Mouse (Mus musculus) erythroblast, embryonic 14.5 days (primary cell): Measurements from ENCODE around the gene Carmil2. TPM values are rescaled to one million over a fixed set of nuclear protein-coding genes. Genes with fewer than 3 reads are reported as not detected.

ENCODE experiments used
- H3K27me3 ChIP-seq: 2 replicates; pipeline ENCODE4 v1.6.1; 2012; ENCODE audit warnings: inconsistent platforms; ENCODE audit not compliant: control insufficient read depth
- H3K36me3 ChIP-seq: 2 replicates; pipeline ENCODE4 v1.6.1; 2012; ENCODE audit warnings: mild to moderate bottlenecking, inconsistent platforms; ENCODE audit not compliant: control insufficient read depth
- H3K4me1 ChIP-seq: 2 replicates; pipeline ENCODE4 v1.6.1; 2012; ENCODE audit warnings: inconsistent platforms; ENCODE audit not compliant: control insufficient read depth
- H3K4me3 ChIP-seq: replicated peaks from 2 replicates; pipeline ENCODE3; 2012; ENCODE audit warnings: moderate library complexity, mild to moderate bottlenecking, inconsistent platforms
- H3K9me3 ChIP-seq: 2 replicates; pipeline ENCODE4 v1.6.1; 2012; ENCODE audit warnings: low read length, inconsistent platforms, mixed read lengths; ENCODE audit not compliant: control insufficient read depth
- GATA1 ChIP-seq: IDR thresholded peaks from 2 replicates; pipeline ENCODE4 v1.6.1; 2012; ENCODE audit warnings: low read length, inconsistent platforms, mixed read lengths
- TAL1 ChIP-seq: IDR thresholded peaks from 3 replicates; pipeline ENCODE4 v1.6.1; 2012; ENCODE audit warnings: low read length, inconsistent platforms, mixed read lengths
- polyA plus RNA-seq: library from polyadenylated mRNA; stranded (reverse); fragments of >175 nt; gene quantifications from 2 replicates; pipeline ENCODE4 v1.2.3, GENCODE M21; 2012

Carmil2 gene
- polyA plus RNA-seq, 1 experiment: 4.2 TPM

GRCm38 (mm10) chr8:105677891-105678290, 8.2 kb upstream of the Carmil2 start:
- H3K4me1 ChIP-seq: no peaks in the 10 kb centered on the region
- TF ChIP-seq GATA1: no peak
- TF ChIP-seq TAL1: no peak
- H3K4me3 ChIP-seq: no peak overlapping the region
- peaks cover 98% of the 10 kb centered on the region for H3K36me3 ChIP-seq
- H3K27me3 ChIP-seq: no peaks in the 10 kb centered on the region
- no peaks in the 10 kb centered on the region for H3K9me3 ChIP-seq

DNA sequence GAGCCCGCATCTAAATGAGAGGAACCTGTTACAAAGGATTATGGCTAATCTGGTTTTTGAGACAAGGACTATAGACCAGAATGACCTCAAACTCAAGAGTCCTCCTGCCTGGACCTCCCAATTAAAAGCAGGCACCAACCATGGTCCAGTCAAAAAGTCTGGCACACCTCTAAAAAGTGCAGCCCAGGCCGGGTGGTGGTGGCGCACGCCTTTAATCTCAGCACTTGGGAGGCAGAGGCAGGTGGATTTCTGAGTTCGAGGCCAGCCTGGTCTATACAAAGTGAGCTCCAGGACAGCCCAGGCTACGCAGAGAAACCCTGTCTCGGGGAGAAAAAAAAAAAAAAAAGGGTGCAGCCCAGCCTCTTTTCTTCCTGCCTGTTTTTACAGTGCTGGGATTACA, 749 bp upstream of the Carmil2 start:
- TF ChIP-seq TAL1 (no peak), GATA1 (no peak)
- Histone ChIP-seq H3K9me3 (no peaks in the 10 kb centered on the region), H3K36me3 (peaks cover 49% of the 10 kb centered on the region), H3K4me3 (no peak overlapping the region), H3K4me1 (peaks cover 12% of the 10 kb centered on the region), H3K27me3 (peaks cover 5% of the 10 kb centered on the region; the same call in 1 of the 2 replicates)

DNA sequence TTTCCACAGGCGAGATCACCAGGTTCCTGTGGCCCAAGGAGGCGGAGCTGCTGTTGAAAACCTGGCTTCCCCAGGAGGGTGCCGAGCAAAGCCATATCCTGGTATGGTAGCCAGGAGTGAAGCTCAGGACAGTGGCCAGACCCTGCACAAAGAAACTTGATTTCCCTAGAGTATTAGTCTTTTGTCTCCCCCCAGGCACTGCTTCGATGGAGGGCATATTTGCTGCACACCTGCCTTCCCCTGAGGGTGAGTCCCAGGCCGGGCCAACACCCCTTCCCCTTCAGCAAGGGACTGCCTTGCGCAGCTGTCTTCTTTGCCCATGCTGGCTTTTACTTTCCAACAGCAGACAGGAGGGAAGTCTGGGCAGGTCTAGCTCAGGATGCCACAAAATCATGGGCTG, 477 bp downstream of the Carmil2 start:
- Histone ChIP-seq H3K4me3 (no peak overlapping the region), H3K9me3 (no peaks in the 10 kb centered on the region), H3K36me3 (peaks cover 36% of the 10 kb centered on the region), H3K4me1 (peaks cover 16% of the 10 kb centered on the region), H3K27me3 (peaks cover 5% of the 10 kb centered on the region; the same call in 1 of the 2 replicates)
- no peak for TF ChIP-seq TAL1
- TF ChIP-seq GATA1: no peak

GRCm38 (mm10) chr8:105687512-105687911, 1.4 kb downstream of the Carmil2 start:
- no peak overlapping the region for H3K4me3 ChIP-seq
- peaks cover 5% of the 10 kb centered on the region; the same call in 1 of the 2 replicates for H3K27me3 ChIP-seq
- peaks cover 16% of the 10 kb centered on the region for H3K4me1 ChIP-seq
- peaks cover 27% of the 10 kb centered on the region for H3K36me3 ChIP-seq
- H3K9me3 ChIP-seq: no peaks in the 10 kb centered on the region
- TF ChIP-seq GATA1 (no peak), TAL1 (no peak)

DNA sequence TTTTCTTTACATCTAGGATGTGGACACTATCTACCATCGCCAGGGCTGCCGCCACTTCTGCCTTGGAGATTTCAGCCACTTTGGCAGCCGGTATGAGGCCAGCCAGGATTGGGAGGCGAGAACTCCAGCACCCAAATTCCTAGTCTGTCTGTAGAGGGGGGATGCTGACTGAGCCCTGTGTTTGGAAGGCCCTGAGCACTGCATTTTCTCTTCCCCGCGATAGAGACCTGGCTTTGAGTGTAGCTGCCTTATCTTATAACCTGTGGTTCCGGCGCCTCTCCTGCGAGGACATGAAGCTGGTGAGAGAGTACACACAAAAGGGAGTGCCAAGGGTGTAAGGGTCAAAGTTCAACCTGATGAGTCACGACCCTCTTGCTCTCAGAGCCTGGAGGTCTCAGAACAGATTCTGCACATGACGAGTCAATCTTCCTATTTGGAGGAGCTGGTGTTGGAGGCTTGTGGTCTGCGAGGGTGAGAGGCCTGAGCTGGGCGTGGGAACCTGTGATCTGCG, 2.2 kb downstream of the Carmil2 start:
- Histone ChIP-seq H3K9me3 (no peaks in the 10 kb centered on the region), H3K27me3 (peaks cover 5% of the 10 kb centered on the region; the same call in 1 of the 2 replicates), H3K36me3 (peaks cover 19% of the 10 kb centered on the region), H3K4me1 (peaks cover 16% of the 10 kb centered on the region), H3K4me3 (no peak overlapping the region)
- no peak for TF ChIP-seq TAL1

DNA sequence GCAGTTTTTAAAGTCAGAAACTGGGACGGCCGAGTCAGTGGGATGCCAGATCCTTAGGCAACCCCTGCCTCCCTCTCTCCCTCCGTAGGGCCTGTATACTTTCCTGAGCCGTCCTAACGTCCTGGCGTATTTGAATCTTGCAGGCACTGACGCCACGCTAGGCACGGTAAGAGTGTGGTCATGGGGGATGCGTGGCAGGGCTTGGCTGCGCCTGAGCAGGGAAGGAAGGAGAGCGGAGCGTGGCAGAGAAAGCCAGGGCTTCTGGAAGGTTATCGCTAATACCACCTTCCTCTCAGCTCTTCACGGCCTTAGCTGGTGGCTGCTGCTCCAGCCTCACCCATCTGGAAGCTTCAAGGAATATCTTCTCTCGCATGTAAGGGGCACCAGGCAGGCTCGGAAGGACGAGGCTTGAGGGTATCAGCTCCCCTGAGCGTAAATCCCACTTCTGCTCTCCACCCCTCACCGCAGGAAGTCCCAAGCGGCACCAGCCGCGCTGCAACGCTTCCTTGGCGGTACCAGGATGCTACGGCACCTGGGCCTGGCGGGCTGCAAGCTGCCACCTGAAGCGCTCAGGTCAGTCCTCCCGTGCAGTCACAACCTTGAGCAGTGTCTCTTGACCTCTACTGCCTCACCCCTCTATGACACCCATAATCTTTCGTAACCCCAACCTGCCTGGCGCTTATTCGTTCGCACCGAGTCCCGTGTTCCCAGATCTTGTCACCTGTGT, 3.3 kb downstream of the Carmil2 start:
- Histone ChIP-seq H3K27me3 (peaks cover 13% of the 10 kb centered on the region), H3K4me1 (peaks cover 27% of the 10 kb centered on the region), H3K4me3 (no peak overlapping the region), H3K36me3 (peaks cover 8% of the 10 kb centered on the region), H3K9me3 (no peaks in the 10 kb centered on the region)
- TF ChIP-seq TAL1 (no peak), GATA1 (no peak)

DNA sequence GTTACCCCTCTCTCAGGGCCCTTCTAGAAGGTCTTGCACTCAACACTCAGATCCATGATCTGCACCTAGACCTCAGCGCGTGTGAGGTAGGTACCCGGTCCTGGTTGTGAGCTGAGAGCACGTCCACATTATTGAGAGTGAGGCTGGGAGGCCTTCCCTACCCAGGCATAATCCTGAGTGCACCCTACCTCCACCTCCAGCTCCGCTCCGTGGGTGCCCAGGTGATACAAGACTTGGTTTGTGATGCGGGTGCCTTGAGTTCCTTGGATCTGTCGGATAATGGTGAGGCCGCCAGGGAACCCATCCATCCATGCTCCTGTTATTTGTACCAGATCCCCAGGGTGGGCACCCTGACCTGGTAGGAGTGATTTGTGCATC, 3.9 kb downstream of the Carmil2 start:
- H3K4me3 ChIP-seq: no peak overlapping the region
- TF ChIP-seq TAL1 (no peak), GATA1 (no peak)
- H3K4me1 ChIP-seq: peaks cover 30% of the 10 kb centered on the region
- H3K9me3 ChIP-seq: no peaks in the 10 kb centered on the region
- H3K27me3 ChIP-seq: peaks cover 17% of the 10 kb centered on the region
- peaks cover 11% of the 10 kb centered on the region for H3K36me3 ChIP-seq

DNA sequence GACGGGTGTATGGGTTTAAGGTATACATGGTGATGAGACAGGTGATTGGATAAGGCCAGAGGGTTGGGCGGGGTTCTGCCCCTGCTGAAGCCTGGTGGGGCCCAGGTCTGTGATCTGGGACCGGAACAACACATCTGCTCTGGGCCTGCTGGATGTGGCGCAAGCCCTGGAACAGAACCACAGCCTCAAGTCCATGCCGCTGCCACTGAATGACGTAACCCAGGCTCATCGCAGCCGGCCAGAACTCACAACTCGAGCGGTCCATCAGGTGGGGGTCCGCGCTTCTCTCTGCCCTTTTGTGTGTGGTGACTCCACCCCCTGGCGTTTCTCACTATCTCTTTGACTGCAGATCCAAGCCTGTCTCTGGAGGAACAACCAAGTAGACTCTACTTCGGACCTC, 4.9 kb downstream of the Carmil2 start:
- Histone ChIP-seq H3K27me3 (peaks cover 17% of the 10 kb centered on the region), H3K36me3 (peaks cover 17% of the 10 kb centered on the region), H3K4me1 (peaks cover 28% of the 10 kb centered on the region), H3K4me3 (no peak overlapping the region), H3K9me3 (no peaks in the 10 kb centered on the region)
- no peak for TF ChIP-seq GATA1
- no peak for TF ChIP-seq TAL1

GRCm38 (mm10) chr8:105692449-105693182, 6.5 kb downstream of the Carmil2 start:
- Histone ChIP-seq H3K4me3 (no peak overlapping the region), H3K4me1 (peaks cover 42% of the 10 kb centered on the region), H3K27me3 (peaks cover 17% of the 10 kb centered on the region), H3K9me3 (no peaks in the 10 kb centered on the region), H3K36me3 (peaks cover 29% of the 10 kb centered on the region)
- TF ChIP-seq GATA1: no peak
- no peak for TF ChIP-seq TAL1
